Mouse (Mus musculus) kidney, adult 2 months (tissue): Measurements from ENCODE around the gene Gabbr2. TPM values are rescaled to one million over a fixed set of nuclear protein-coding genes. Genes with fewer than 3 reads are reported as not detected.
A peak's percentile ranks its signal among the peaks of the same experiment; 100 is the strongest.

Experiments used
- DNase-seq: peaks from one replicate; pipeline ENCODE4 v3.0.0; 2021
- H3K27ac ChIP-seq: fragments of 200-500 bp; 2 replicates; pipeline ENCODE4 v1.5.1; 2012; ENCODE audit warnings: low read depth, low read length, control low read depth, inconsistent platforms; ENCODE audit not compliant: insufficient read depth
- H3K27me3 ChIP-seq: fragments of 200-500 bp; replicated peaks from 2 replicates; pipeline ENCODE4 v1.6.1; 2012; ENCODE audit warnings: mild to moderate bottlenecking, moderate library complexity, low read length, inconsistent platforms; ENCODE audit not compliant: control insufficient read depth, insufficient read depth
- H3K36me3 ChIP-seq: fragments of 200-500 bp; 2 replicates; pipeline ENCODE4 v1.6.1; 2012; ENCODE audit warnings: mild to moderate bottlenecking, moderate library complexity, low read length, inconsistent platforms; ENCODE audit not compliant: control insufficient read depth, insufficient read depth
- H3K4me1 ChIP-seq: fragments of 200-500 bp; 2 replicates; pipeline ENCODE4 v1.6.1; 2011; ENCODE audit warnings: low read length; ENCODE audit not compliant: control insufficient read depth, insufficient read depth
- H3K4me3 ChIP-seq: fragments of 200-500 bp; 2 replicates; pipeline ENCODE4 v1.5.1; 2011; ENCODE audit warnings: mild to moderate bottlenecking, low read depth, low read length, control low read depth; ENCODE audit not compliant: insufficient read depth
- CTCF ChIP-seq: fragments of 200-500 bp; conservative IDR thresholded peaks from 2 replicates; pipeline ENCODE4 v1.5.1; 2011; ENCODE audit warnings: low read depth, mild to moderate bottlenecking, control low read depth, low read length, moderate library complexity, mixed read lengths; ENCODE audit not compliant: insufficient read depth, insufficient read length
- POLR2A ChIP-seq: fragments of 200-500 bp; IDR thresholded peaks from one replicate; pipeline ENCODE4 v1.6.1; 2011; ENCODE audit warnings: low read depth, low read length, control low read depth
- WGBS: fragments of 180-500 bp; shearing (Covaris S2); methylation state at CpG from one replicate; pipeline ENCODE4 v1.1.7; 2018; 5-methylcytosine and 5-hydroxymethylcytosine counted together
- polyA plus RNA-seq: library from polyadenylated mRNA; depleted of rRNA; stranded (reverse); fragments of >200 nt; gene quantifications from 2 replicates; pipeline ENCODE4 v1.2.3, GENCODE M21; 2012

Gene Gabbr2
- polyA plus RNA-seq, 1 experiment: 0.28 TPM

DNA sequence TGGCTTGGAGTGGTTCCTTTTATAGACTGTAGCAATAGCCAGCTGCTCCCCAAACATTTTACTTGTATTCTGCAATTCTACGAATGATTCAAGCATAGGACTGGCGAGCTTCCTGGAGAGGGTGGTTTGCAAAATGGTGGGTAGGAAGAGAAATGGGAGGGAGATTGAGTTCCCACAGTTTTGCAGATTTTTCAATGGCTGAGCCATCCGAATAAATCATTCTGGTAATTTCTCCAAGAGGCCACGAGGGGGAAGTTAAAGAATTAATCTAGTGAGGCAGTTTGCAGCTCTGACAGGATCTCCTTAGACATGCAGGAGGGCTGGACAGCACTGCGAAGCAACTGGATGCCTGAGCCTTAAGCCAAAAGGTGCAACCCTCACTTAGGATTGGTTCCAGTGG is 256.8 kb downstream of the Gabbr2 start:
- H3K4me3 ChIP-seq: no peak overlapping the region
- 40% methylated on average over 5 of the region's 5 CpGs for WGBS
- H3K4me1 ChIP-seq: no peaks in the 10 kb centered on the region
- H3K27me3 ChIP-seq: no peaks in the 10 kb centered on the region
- no peak overlapping the region for H3K27ac ChIP-seq
- TF ChIP-seq POLR2A (no peak), CTCF (no peak)
- H3K36me3 ChIP-seq: no peaks in the 10 kb centered on the region
- no peak for DNase-seq

DNA sequence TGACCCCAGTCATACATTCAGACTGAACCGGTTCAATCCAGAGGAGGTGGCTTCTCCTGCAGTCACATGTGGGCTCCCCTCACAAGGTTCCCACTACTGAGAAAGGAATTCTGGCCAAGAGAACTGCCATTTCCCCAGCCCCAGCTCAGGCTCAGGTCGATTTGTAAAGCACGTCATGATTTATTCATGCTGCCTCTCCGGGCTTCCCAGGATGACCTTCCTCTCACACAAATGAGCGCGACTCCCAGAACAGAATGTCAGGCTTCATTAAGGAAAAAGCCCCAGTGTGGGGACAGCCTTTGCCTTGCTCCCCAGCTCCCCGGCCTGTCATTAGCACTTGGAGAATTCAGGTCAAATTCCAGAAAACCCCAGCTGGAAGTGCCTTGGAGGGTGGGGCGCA is 260.1 kb downstream of the Gabbr2 start:
- no peaks in the 10 kb centered on the region for H3K36me3 ChIP-seq
- no peak overlapping the region for H3K27ac ChIP-seq
- peak; percentile 30 for DNase-seq
- no peaks in the 10 kb centered on the region for H3K4me1 ChIP-seq
- H3K27me3 ChIP-seq: no peaks in the 10 kb centered on the region
- no peak overlapping the region for H3K4me3 ChIP-seq
- 20% methylated on average over 8 of the region's 8 CpGs for WGBS
- no peak for TF ChIP-seq CTCF
- no peak for TF ChIP-seq POLR2A

DNA sequence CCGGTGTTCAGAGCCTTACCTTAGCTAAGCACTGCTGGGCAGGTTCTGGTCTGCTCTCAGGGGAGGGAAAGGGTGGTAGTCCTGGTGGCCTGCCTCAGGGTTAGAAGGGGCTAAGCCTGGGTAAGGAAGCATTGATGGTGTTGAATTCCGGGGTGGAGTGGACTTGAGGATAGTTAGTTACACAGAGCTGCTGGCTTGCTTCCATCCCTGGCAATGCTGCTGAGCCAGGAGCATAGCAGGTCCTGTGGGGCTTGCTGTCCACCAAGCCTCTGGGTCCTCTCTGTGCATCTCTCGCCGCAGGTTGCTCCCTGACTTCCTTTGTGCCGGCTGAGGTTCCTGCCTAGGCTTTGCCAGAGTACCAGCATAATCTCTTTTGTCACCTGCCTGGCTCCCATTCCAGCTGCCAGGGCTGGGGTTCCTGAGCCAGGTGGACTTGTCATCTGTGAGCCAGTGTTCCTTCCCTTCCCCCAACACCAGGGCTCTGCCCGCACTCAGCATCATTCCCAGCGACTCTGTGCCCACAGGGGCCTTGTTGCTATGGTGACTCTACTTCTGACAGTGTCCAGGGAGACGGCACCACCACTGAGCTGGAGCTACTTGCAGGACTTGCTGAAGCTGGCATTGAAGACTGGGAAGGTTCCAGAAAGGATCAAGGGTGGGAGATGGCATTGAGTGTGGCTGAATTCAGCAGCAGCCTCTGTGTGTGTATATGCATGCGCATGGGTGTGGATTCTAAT is 262.2 kb downstream of the Gabbr2 start:
- Histone ChIP-seq H3K4me3 (no peak overlapping the region), H3K4me1 (no peaks in the 10 kb centered on the region), H3K36me3 (no peaks in the 10 kb centered on the region), H3K27me3 (no peaks in the 10 kb centered on the region), H3K27ac (no peak overlapping the region)
- no peak for DNase-seq
- 60% methylated on average over 9 of the region's 9 CpGs for WGBS
- TF ChIP-seq CTCF (no peak), POLR2A (no peak)

DNA sequence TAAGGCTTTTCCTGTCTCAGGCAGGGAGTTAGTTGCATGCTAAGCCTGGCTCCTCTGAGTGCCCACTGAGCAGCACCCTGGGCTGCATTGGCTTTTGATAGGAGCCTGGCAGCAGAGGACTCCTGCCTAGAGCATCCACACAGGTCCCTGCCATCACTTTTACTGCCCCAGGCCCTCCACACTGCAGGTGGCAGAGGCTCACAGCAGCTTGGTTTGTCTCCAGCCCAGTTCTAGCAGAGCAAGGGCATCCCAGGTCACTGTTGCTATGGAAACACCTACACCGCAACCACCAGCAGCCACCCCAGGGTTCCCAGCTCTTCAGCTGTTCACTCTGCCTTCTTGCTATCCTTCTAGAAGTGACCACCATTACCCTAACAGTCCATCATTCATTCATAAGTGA is 263.4 kb downstream of the Gabbr2 start:
- TF ChIP-seq POLR2A (no peak), CTCF (no peak)

DNA sequence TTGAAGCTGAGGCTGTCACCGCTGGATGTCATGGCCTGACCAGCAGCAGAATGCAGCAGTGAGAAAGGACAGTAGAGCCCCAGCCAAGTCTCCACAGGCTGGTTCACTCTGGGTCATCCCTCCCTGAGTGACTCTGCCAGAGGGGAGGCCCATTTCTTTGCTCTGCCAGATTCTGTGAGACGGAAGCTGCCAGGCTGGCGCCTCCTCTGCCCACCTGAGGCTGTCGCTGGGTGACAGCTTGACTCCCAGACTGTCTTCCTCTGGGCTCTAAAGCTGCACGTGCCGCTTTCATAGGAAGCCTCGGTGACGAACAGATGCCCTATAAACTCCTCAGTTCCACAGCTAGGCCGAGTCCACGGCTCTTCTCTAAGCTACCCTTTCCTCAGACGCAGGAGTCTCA is 264.5 kb downstream of the Gabbr2 start:
- Histone ChIP-seq H3K27me3 (no peaks in the 10 kb centered on the region), H3K4me3 (no peak overlapping the region), H3K27ac (no peak overlapping the region), H3K36me3 (no peaks in the 10 kb centered on the region), H3K4me1 (no peaks in the 10 kb centered on the region)
- WGBS: 82% methylated on average over 11 of the region's 11 CpGs
- DNase-seq: no peak
- TF ChIP-seq POLR2A (no peak), CTCF (no peak)

More for the DNA sequence above, 263.4 kb downstream of the Gabbr2 start:
- Histone ChIP-seq H3K4me1 (no peaks in the 10 kb centered on the region), H3K27ac (no peak overlapping the region), H3K36me3 (no peaks in the 10 kb centered on the region), H3K27me3 (no peaks in the 10 kb centered on the region), H3K4me3 (no peak overlapping the region)
- no peak for DNase-seq
- 79% methylated on average over 1 of the region's 1 CpGs for WGBS

DNA sequence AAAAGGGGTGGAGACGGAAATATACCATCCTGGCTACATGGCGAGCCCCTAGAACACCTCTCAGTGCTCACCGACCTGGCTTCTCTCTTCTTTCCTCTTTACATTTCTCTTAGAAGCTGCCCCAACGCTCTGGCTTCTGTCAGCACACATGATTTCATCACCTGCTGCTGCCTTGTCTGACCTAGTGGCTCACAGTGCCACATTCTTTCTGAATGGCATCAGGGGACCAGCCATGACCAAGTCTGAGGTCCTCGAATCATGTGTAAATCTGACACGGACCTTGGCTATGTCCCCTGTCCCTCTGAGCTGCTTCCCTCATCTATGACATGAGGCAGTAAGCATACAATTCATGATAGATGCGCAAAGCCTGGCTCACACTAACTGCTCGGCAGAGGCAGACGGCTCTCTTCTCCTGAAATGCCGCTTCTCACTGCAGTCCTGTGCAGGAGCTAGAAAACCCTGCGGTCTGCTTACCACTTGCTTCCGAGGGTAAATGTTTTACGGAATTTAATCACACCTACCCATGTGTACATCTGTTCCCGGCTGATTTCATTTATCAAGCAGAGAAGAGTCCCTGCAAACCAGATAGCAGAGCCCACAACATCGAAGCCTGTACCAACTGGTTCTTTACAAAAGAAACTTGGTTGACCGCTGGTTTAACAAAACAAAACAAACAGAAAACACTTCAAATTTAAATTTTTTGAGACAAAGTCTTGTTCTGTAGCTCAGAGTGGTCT is 270.7 kb downstream of the Gabbr2 start:
- H3K36me3 ChIP-seq: no peaks in the 10 kb centered on the region
- DNase-seq: no peak
- no peak for TF ChIP-seq POLR2A
- no peak for TF ChIP-seq CTCF
- no peak overlapping the region for H3K27ac ChIP-seq
- no peaks in the 10 kb centered on the region for H3K27me3 ChIP-seq
- no peaks in the 10 kb centered on the region for H3K4me1 ChIP-seq
- H3K4me3 ChIP-seq: no peak overlapping the region
- 72% methylated on average over 16 of the region's 16 CpGs for WGBS

DNA sequence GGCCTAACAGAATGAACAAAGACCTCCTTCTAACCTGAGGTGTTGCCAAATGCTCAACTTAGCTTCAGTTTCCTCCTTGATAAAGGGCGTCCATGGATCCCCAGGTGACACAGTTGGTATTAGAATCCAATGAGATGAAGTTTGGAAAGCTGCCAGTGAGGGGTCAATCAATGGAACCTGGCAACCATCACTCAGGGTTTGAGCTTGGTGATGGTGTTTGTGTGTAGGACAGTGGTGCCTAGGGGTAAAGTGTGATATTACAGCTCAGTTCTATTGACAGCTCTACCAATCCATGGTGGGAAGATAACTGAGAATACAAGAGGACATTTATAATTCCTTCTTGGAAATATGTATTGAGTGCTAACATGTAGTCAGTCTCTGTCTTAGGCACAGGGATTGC is 271.6 kb downstream of the Gabbr2 start:
- H3K4me3 ChIP-seq: no peak overlapping the region
- no peak for TF ChIP-seq CTCF
- TF ChIP-seq POLR2A: no peak
- H3K27me3 ChIP-seq: no peaks in the 10 kb centered on the region
- WGBS: 88% methylated on average over 1 of the region's 1 CpGs
- no peaks in the 10 kb centered on the region for H3K4me1 ChIP-seq
- peak; percentile 12 for DNase-seq
- no peaks in the 10 kb centered on the region for H3K36me3 ChIP-seq
- H3K27ac ChIP-seq: no peak overlapping the region
